Mouse (Mus musculus): Measurements from ENCODE around the gene Gm6034.
A peak's percentile ranks its signal among the peaks of the same experiment; 100 is the strongest.
"Not testable (repeated sequence)": the region's sequence is repeated elsewhere in the genome, so short reads cannot be mapped to it uniquely, and the experiment has no call there.

Gm6034 gene

DNA sequence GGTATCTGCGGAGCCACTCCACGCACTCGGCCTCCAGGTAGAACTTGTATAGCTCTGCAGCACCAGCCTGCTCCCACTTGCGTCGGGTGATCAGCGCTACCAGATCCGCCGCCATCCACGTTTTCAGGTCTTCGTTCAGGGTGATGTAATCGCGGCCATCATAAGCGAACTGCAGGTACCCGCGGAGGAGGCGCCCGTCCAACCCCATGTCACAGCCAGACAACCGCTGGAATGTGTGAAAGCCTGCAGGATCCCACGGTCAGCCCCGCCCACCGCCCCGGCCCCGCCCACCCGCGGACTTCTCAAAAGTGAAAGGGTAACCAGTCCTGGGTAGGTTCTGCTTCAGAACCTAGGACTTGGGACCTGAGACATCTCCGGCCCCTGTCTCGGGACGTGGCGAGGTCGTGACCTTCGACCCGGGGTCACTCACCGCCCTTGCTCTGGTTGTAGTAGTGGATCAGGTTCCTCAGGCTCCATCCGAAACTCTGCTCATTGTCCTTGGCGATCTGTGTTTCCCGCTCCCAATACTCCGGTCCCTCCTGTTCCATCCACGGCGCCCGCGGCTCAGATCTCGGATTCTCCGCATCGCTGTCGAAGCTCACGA is 40.6 kb downstream of the Gm6034 start:
- peak; percentile 57 for DNase-seq

- DNase-seq, result peak; percentile 65
Measured at GRCm38 (mm10) chr17:36083870-36084451, 41.2 kb downstream of the Gm6034 start.

- peak; percentile 79 for DNase-seq
Measured at GRCm38 (mm10) chr17:36085976-36086375, 43.2 kb downstream of the Gm6034 start.

GRCm38 (mm10) chr17:36091933-36092332 is 49.2 kb downstream of the Gm6034 start:
- DNase-seq, result not testable (repeated sequence)

DNA sequence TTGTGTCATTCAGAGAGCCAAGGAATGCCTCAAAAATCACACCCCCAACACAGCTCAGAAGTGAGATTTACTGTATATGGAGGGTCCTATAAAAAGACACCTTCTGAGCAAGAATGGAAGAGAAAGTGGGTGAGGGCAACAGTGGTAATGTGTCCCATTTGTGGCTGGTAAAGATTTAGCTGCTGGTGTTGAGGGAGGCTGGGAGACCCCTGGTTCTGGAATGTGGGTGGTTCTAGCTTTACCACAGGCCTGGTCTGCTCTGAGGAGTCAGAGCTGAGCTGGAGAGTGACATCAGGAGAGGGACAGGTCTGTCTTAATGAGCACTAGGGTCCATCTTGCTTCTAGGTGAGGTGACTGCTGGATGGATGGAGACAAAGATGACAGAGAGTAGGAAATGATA is 49.8 kb downstream of the Gm6034 start:
- not testable (repeated sequence) for DNase-seq

DNA sequence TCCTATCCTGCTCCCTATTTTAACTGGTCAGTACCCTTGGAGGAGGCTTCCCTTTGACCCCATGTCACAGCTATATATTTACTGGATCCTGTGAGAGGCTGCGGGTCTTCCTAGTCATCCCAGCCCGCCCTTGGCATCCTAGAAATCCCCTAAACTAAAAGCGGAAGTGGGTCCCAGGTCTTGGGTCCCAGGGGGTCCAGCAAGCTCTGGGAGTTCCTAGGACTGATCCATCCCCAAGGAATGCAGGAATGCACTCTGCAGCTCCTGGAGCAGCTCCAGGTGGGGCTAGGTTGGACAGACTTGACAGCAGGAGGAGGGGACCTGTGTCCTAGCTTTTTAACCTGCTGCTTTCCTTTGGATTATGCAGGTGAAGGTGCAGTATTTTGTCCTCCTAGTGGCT is 51.2 kb downstream of the Gm6034 start:
- no peak for DNase-seq

GRCm38 (mm10) chr17:36099603-36100002 is 56.8 kb downstream of the Gm6034 start:
- not testable (repeated sequence) for DNase-seq

GRCm38 (mm10) chr17:36102091-36102490 is 59.3 kb downstream of the Gm6034 start:
- DNase-seq, result not testable (repeated sequence)

Measured in thymus, postnatal 4 days (tissue).